Mouse (Mus musculus) MEL (cell line): ENCODE data around the gene Dera.

Source experiments
- CTCF ChIP-seq, 3 experiments: IDR thresholded peaks in 2 of 3; conservative IDR thresholded peaks in 1 of 3; 2 replicates each; pipeline ENCODE4 v1.5.1; 2011 to 2012; ENCODE audit warnings: low read length in 3 of 3, low read depth in 2 of 3, mild to moderate bottlenecking in 2 of 3, improper control_type of control experiment in 1 of 3, inconsistent platforms in 1 of 3, mixed read lengths in 1 of 3, moderate library complexity in 1 of 3; ENCODE audit not compliant: control insufficient read depth in 1 of 3, insufficient read depth in 1 of 3, poor library complexity in 1 of 3, severe bottlenecking in 1 of 3
- EP300 ChIP-seq, 2 experiments: IDR thresholded peaks; 2 replicates each; pipeline ENCODE4 v1.6.1; 2011; ENCODE audit warnings: improper control_type of control experiment in 2 of 2, low read length in 2 of 2, low read depth in 1 of 2, mild to moderate bottlenecking in 1 of 2
- MAX ChIP-seq: IDR thresholded peaks from 2 replicates; pipeline ENCODE4 v1.6.1; 2011; ENCODE audit warnings: low read length, improper control_type of control experiment
- NRF1 ChIP-seq: IDR thresholded peaks from 2 replicates; pipeline ENCODE4 v1.6.1; 2014; ENCODE audit warnings: low read depth, mild to moderate bottlenecking, inconsistent platforms, low read length, improper control_type of control experiment, moderate library complexity; ENCODE audit not compliant: poor library complexity, insufficient read depth, severe bottlenecking
- USF2 ChIP-seq, 2 experiments: IDR thresholded peaks; 2 replicates each; pipeline ENCODE4 v1.6.1; 2011 to 2012; ENCODE audit warnings: improper control_type of control experiment in 2 of 2, low read length in 2 of 2, borderline replicate concordance in 1 of 2, inconsistent platforms in 1 of 2, low read depth in 1 of 2, mild to moderate bottlenecking in 1 of 2; ENCODE audit not compliant: insufficient read depth in 1 of 2

- TF ChIP-seq EP300 (IDR thresholded peaks at IDR 0.05; ENCODE audit: low read depth in 1 of 2, low read length in 2 of 2) (no peak), MAX (no peak), NRF1 (no peak), CTCF (IDR thresholded peaks at IDR 0.05 in 2 of 3, conservative IDR thresholded peaks at IDR 0.05 in 1 of 3; ENCODE audit: control insufficient read depth in 1 of 3, insufficient read depth in 1 of 3, low read depth in 2 of 3, low read length in 3 of 3, poor library complexity in 1 of 3, severe bottlenecking in 1 of 3) (no peak), USF2 (IDR thresholded peaks at IDR 0.05; ENCODE audit: borderline replicate concordance in 1 of 2, insufficient read depth in 1 of 2, low read depth in 1 of 2, low read length in 2 of 2) (no peak)
These were observed 146.9 kb downstream of the Dera start for GRCm38 (mm10) chr6:137901255-137901654.
